Mouse (Mus musculus) heart, embryonic 14.5 days (tissue): ENCODE measurements around the gene Olfr159. TPM values are rescaled to one million over a fixed set of nuclear protein-coding genes. Genes with fewer than 3 reads are reported as not detected.
A peak's percentile ranks its signal among the peaks of the same experiment; 100 is the strongest.

Experiments used
- ATAC-seq: fragments of 200-750 bp; cut with Nextera tagmentation; 2 replicates; pipeline ENCODE4 v1.8.0; 2017; ENCODE audit warnings: low read depth, moderate TSS enrichment; ENCODE audit not compliant: insufficient number of reproducible peaks, insufficient read depth, low FRiP score
- H3K27ac ChIP-seq, 2 experiments: fragments of 200-500 bp in 1 of 2; fragments of 300-500 bp in 1 of 2; sonication (generic) in 1 of 2; replicated peaks in 1 of 2; 2 replicates each; pipeline ENCODE4 v1.5.1; 2012 to 2014; ENCODE audit warnings: low read depth in 2 of 2, low read length in 2 of 2, control low read depth in 1 of 2, mild to moderate bottlenecking in 1 of 2, mixed read lengths in 1 of 2; ENCODE audit not compliant: control insufficient read depth in 1 of 2, insufficient read depth in 1 of 2
- H3K27me3 ChIP-seq: fragments of 300-500 bp; sonication (generic); 2 replicates; pipeline ENCODE4 v1.6.1; 2014; ENCODE audit warnings: mild to moderate bottlenecking, low read length, control low read depth; ENCODE audit not compliant: control insufficient read depth, insufficient read depth
- H3K36me3 ChIP-seq: fragments of 300-500 bp; sonication (generic); 2 replicates; pipeline ENCODE4 v1.6.1; 2014; ENCODE audit warnings: mild to moderate bottlenecking, control low read depth, low read length, mixed read lengths; ENCODE audit not compliant: control insufficient read depth, insufficient read depth
- H3K4me1 ChIP-seq, 2 experiments: fragments of 200-500 bp in 1 of 2; fragments of 300-500 bp in 1 of 2; sonication (generic) in 1 of 2; 2 replicates each; pipeline ENCODE4 v1.6.1; 2012 to 2014; ENCODE audit warnings: low read length in 2 of 2, control low read depth in 1 of 2, mixed read lengths in 1 of 2; ENCODE audit not compliant: control insufficient read depth in 2 of 2, insufficient read depth in 2 of 2
- H3K4me2 ChIP-seq: fragments of 300-500 bp; sonication (generic); 2 replicates; pipeline ENCODE4 v1.6.1; 2014; ENCODE audit warnings: mild to moderate bottlenecking, low read length
- H3K4me3 ChIP-seq, 2 experiments: fragments of 200-500 bp in 1 of 2; fragments of 300-500 bp in 1 of 2; sonication (generic) in 1 of 2; 2 replicates each; pipeline ENCODE4 v1.5.1; 2012 to 2014; ENCODE audit warnings: low read length in 2 of 2, mild to moderate bottlenecking in 2 of 2, control low read depth in 1 of 2, low read depth in 1 of 2, moderate library complexity in 1 of 2; ENCODE audit not compliant: control insufficient read depth in 1 of 2, insufficient read depth in 1 of 2
- H3K9ac ChIP-seq: fragments of 300-500 bp; sonication (generic); 2 replicates; pipeline ENCODE4 v1.6.1; 2014; ENCODE audit warnings: mild to moderate bottlenecking, low read length
- H3K9me3 ChIP-seq: fragments of 300-500 bp; sonication (generic); 2 replicates; pipeline ENCODE4 v1.6.1; 2016; ENCODE audit warnings: low read length, control low read depth; ENCODE audit not compliant: control insufficient read depth
- WGBS: fragments of 180-500 bp; shearing (Covaris S2); extraction: QIAGEN DNeasy Blood & Tissue Kit; methylation state at CpG from one replicate; pipeline ENCODE4 v1.1.7; 2014; 5-methylcytosine and 5-hydroxymethylcytosine counted together
- polyA plus RNA-seq: library from polyadenylated mRNA; unstranded; fragments of >200 nt; fragmentation: Nextera tagmentation; extraction: Ambion mirVana; gene quantifications from 2 replicates; pipeline ENCODE4 v1.2.1, GENCODE M21; 2014

The Olfr159 gene
- polyA plus RNA-seq, 1 experiment from 2014 or later = not detected

GRCm38 (mm10) chr4:43742637-43743036 lies 28.2 kb downstream of the Olfr159 start:
- H3K27me3 ChIP-seq = no peaks in the 10 kb centered on the region
- H3K9ac ChIP-seq = no peak overlapping the region
- no peaks in the 10 kb centered on the region for H3K9me3 ChIP-seq
- no peak for ATAC-seq
- H3K27ac ChIP-seq = no peak overlapping the region
- H3K4me1 ChIP-seq = no peaks in the 10 kb centered on the region
- no peak overlapping the region for H3K4me2 ChIP-seq
- H3K36me3 ChIP-seq = no peaks in the 10 kb centered on the region
- 34% methylated on average over 4 of the region's 4 CpGs for WGBS
- H3K4me3 ChIP-seq = no peak overlapping the region

- H3K4me3 ChIP-seq = no peak overlapping the region
- H3K4me1 ChIP-seq = no peaks in the 10 kb centered on the region
- H3K36me3 ChIP-seq = no peaks in the 10 kb centered on the region
- no peaks in the 10 kb centered on the region for H3K27me3 ChIP-seq
- no peak overlapping the region for H3K9ac ChIP-seq
- H3K9me3 ChIP-seq = no peaks in the 10 kb centered on the region
- WGBS = 55% methylated on average over 5 of the region's 5 CpGs
- no peak overlapping the region for H3K27ac ChIP-seq
- no peak overlapping the region for H3K4me2 ChIP-seq
- ATAC-seq = no peak
Observed at GRCm38 (mm10) chr4:43741526-43741925, 29.3 kb downstream of the Olfr159 start.

GRCm38 (mm10) chr4:43738989-43739674 lies 31.7 kb downstream of the Olfr159 start:
- Histone ChIP-seq H3K4me3 (no peak overlapping the region), H3K9me3 (no peaks in the 10 kb centered on the region), H3K4me2 (no peak overlapping the region), H3K27ac (no peak overlapping the region), H3K4me1 (no peaks in the 10 kb centered on the region), H3K36me3 (no peaks in the 10 kb centered on the region), H3K9ac (no peak overlapping the region), H3K27me3 (no peaks in the 10 kb centered on the region)
- 43% methylated on average over 8 of the region's 8 CpGs for WGBS
- ATAC-seq = no peak

- Histone ChIP-seq H3K4me1 (peaks cover 9 to 10% of the 10 kb centered on the region in 2 experiments), H3K4me3 (no peak overlapping the region), H3K27me3 (no peaks in the 10 kb centered on the region), H3K27ac (no peak overlapping the region), H3K9me3 (no peaks in the 10 kb centered on the region), H3K4me2 (no peak overlapping the region), H3K36me3 (no peaks in the 10 kb centered on the region), H3K9ac (no peak overlapping the region)
- ATAC-seq = no peak
- 70% methylated on average over 6 of the region's 6 CpGs for WGBS
Observed at GRCm38 (mm10) chr4:43737144-43737543, 33.7 kb downstream of the Olfr159 start.

GRCm38 (mm10) chr4:43733186-43733585 lies 37.6 kb downstream of the Olfr159 start:
- no peaks in the 10 kb centered on the region for H3K36me3 ChIP-seq
- no peak overlapping the region for H3K4me2 ChIP-seq
- no peaks in the 10 kb centered on the region for H3K9me3 ChIP-seq
- peaks cover 40% of the 10 kb centered on the region in 2 experiments for H3K4me1 ChIP-seq
- H3K27me3 ChIP-seq = no peaks in the 10 kb centered on the region
- H3K4me3 ChIP-seq = no peak overlapping the region
- ATAC-seq = no peak
- H3K27ac ChIP-seq = no peak overlapping the region
- H3K9ac ChIP-seq = no peak overlapping the region
- WGBS = 57% methylated on average over 5 of the region's 5 CpGs

GRCm38 (mm10) chr4:43732171-43732570 lies 38.6 kb downstream of the Olfr159 start:
- no peak for ATAC-seq
- Histone ChIP-seq H3K4me2 (no peak overlapping the region), H3K4me3 (no peak overlapping the region), H3K27me3 (no peaks in the 10 kb centered on the region), H3K9me3 (no peaks in the 10 kb centered on the region), H3K27ac (no peak overlapping the region), H3K9ac (no peak overlapping the region), H3K4me1 (peaks cover 50% of the 10 kb centered on the region in 2 experiments), H3K36me3 (no peaks in the 10 kb centered on the region)
- WGBS = 0% methylated on average over 1 of the region's 1 CpGs

GRCm38 (mm10) chr4:43730750-43731297 lies 40.0 kb downstream of the Olfr159 start:
- 0 out of 2 replicates have a peak overlapping the region, but pooled peaks have one; percentile 9 for H3K4me2 ChIP-seq
- H3K27me3 ChIP-seq = no peaks in the 10 kb centered on the region
- H3K4me3 ChIP-seq = no peak overlapping the region
- H3K9ac ChIP-seq = no peak overlapping the region
- no peaks in the 10 kb centered on the region for H3K9me3 ChIP-seq
- no peaks in the 10 kb centered on the region for H3K36me3 ChIP-seq
- ATAC-seq = no peak
- peak overlapping the region; percentile 39 to 80; a peak in 3 of 4 replicates for H3K27ac ChIP-seq
- WGBS = 52% methylated on average over 21 of the region's 21 CpGs
- peaks cover 51 to 56% of the 10 kb centered on the region in 2 experiments for H3K4me1 ChIP-seq
